Comparison of ENCODE assay signal across 23 mouse cellular contexts in genomic region chr17:87019692-87020091, GRCm38 (mm10).
"Had no signal": no experiment of that assay in that cellular context is flagged by ENCODE, and none has a peak within 500 bp of the region (broad histone marks: within the 10 kb centered on the region; RNA-seq: fewer than 3 reads in every experiment).

No protein-coding gene starts in this region.

- H3K9ac ChIP-seq: heart, embryonic 13.5 days; heart, embryonic 15.5 days; hindbrain, embryonic 13.5 days; hindbrain, embryonic 15.5 days; limb, embryonic 12.5 days had no signal

- ATAC-seq: hindbrain, postnatal 0 days had no signal

- DNase-seq: gastrocnemius, postnatal 14 days; gastrocnemius, postnatal 36 days; heart, adult 11 months; heart, adult 2 months; heart, postnatal 14 days; heart, postnatal 36 days; kidney, adult 18-20 months; kidney, adult 8-10 months; kidney, postnatal 10 days; kidney, postnatal 25 days; kidney, postnatal 4 days; liver had no signal

- H3K27ac ChIP-seq: heart, adult 2 months; heart, embryonic 13.5 days; heart, embryonic 15.5 days; hindbrain, embryonic 13.5 days; hindbrain, embryonic 15.5 days; hindbrain, postnatal 0 days; layer of hippocampus, adult 2 months; left cerebral cortex, adult 2 months; limb, embryonic 10.5 days; limb, embryonic 12.5 days had no signal

- H3K4me3 ChIP-seq: heart, adult 2 months; heart, embryonic 13.5 days; heart, embryonic 15.5 days; hindbrain, embryonic 13.5 days; hindbrain, embryonic 15.5 days; layer of hippocampus, adult 2 months; left cerebral cortex, adult 2 months; limb, embryonic 10.5 days; limb, embryonic 12.5 days had no signal

- H3K36me3 ChIP-seq: heart, embryonic 15.5 days had no signal

- H3K9me3 ChIP-seq: heart, embryonic 15.5 days; hindbrain, embryonic 13.5 days; hindbrain, embryonic 15.5 days; limb, embryonic 10.5 days had no signal

- H3K4me2 ChIP-seq: heart, embryonic 11.5 days; heart, embryonic 13.5 days; heart, embryonic 15.5 days; hindbrain, embryonic 13.5 days; hindbrain, embryonic 15.5 days; limb, embryonic 12.5 days; liver, embryonic 11.5 days had no signal

- H3K27me3 ChIP-seq: heart, embryonic 13.5 days; heart, embryonic 15.5 days; hindbrain, embryonic 13.5 days; hindbrain, embryonic 15.5 days; limb, embryonic 12.5 days had no signal
